Mouse (Mus musculus) heart, embryonic 15.5 days (tissue): Measurements from ENCODE around the gene Gpr55. TPM values are rescaled to one million over a fixed set of nuclear protein-coding genes. Genes with fewer than 3 reads are reported as not detected.

Experiments
- ATAC-seq: fragments of 200-750 bp; cut with Nextera tagmentation; replicated peaks from 2 replicates; pipeline ENCODE4 v1.8.0; 2017; ENCODE audit warnings: low read depth, moderate TSS enrichment; ENCODE audit not compliant: insufficient number of reproducible peaks, insufficient read depth, low FRiP score
- H3K27ac ChIP-seq: fragments of 300-500 bp; sonication (generic); 2 replicates; pipeline ENCODE4 v1.5.1; 2015; ENCODE audit warnings: mild to moderate bottlenecking, inconsistent platforms
- H3K27me3 ChIP-seq: fragments of 300-500 bp; sonication (generic); 2 replicates; pipeline ENCODE4 v1.6.1; 2015; ENCODE audit warnings: inconsistent platforms
- H3K36me3 ChIP-seq: fragments of 300-500 bp; sonication (generic); 2 replicates; pipeline ENCODE4 v1.6.1; 2015; ENCODE audit warnings: mild to moderate bottlenecking, inconsistent platforms
- H3K4me1 ChIP-seq: fragments of 300-500 bp; sonication (generic); replicated peaks from 2 replicates; pipeline ENCODE4 v1.6.1; 2015; ENCODE audit warnings: inconsistent platforms
- H3K4me2 ChIP-seq: fragments of 300-500 bp; sonication (generic); 2 replicates; pipeline ENCODE4 v1.6.1; 2015; ENCODE audit warnings: inconsistent platforms, mild to moderate bottlenecking, moderate library complexity
- H3K4me3 ChIP-seq: fragments of 300-500 bp; sonication (generic); 2 replicates; pipeline ENCODE4 v1.5.1; 2015; ENCODE audit warnings: mild to moderate bottlenecking, inconsistent platforms
- H3K9ac ChIP-seq: fragments of 300-500 bp; sonication (generic); 2 replicates; pipeline ENCODE4 v1.6.1; 2015; ENCODE audit warnings: mild to moderate bottlenecking, inconsistent platforms
- H3K9me3 ChIP-seq: fragments of 300-500 bp; sonication (generic); replicated peaks from 2 replicates; pipeline ENCODE4 v1.6.1; 2016; ENCODE audit warnings: inconsistent platforms
- WGBS: fragments of 180-500 bp; shearing (Covaris S2); methylation state at CpG from one replicate; pipeline ENCODE4 v1.1.7; 2015; ENCODE audit warnings: mixed read lengths; 5-methylcytosine and 5-hydroxymethylcytosine counted together
- polyA plus RNA-seq: library from polyadenylated mRNA; unstranded; fragments of >200 nt; fragmentation: Nextera tagmentation; extraction: Ambion mirVana; gene quantifications from 2 replicates; pipeline ENCODE4 v1.2.1, GENCODE M21; 2015

The Gpr55 gene
- polyA plus RNA-seq, 1 experiment from 2014 or later = 0.06 TPM

GRCm38 (mm10) chr1:85931170-85931569 lies 29.6 kb downstream of the Gpr55 start:
- WGBS = 81% methylated on average over 5 of the region's 5 CpGs
- ATAC-seq = no peak
- H3K9me3 ChIP-seq = no peaks in the 10 kb centered on the region
- peaks cover 27% of the 10 kb centered on the region for H3K4me1 ChIP-seq
- H3K27me3 ChIP-seq = no peaks in the 10 kb centered on the region
- H3K4me3 ChIP-seq = no peak overlapping the region
- H3K9ac ChIP-seq = no peak overlapping the region
- no peaks in the 10 kb centered on the region for H3K36me3 ChIP-seq
- no peak overlapping the region for H3K27ac ChIP-seq
- no peak overlapping the region for H3K4me2 ChIP-seq

GRCm38 (mm10) chr1:85929406-85929805 lies 31.4 kb downstream of the Gpr55 start:
- Histone ChIP-seq H3K9ac (no peak overlapping the region), H3K27me3 (no peaks in the 10 kb centered on the region), H3K9me3 (no peaks in the 10 kb centered on the region), H3K4me3 (no peak overlapping the region), H3K4me2 (no peak overlapping the region), H3K27ac (no peak overlapping the region), H3K36me3 (no peaks in the 10 kb centered on the region), H3K4me1 (peaks cover 27% of the 10 kb centered on the region)
- WGBS = 77% methylated on average over 6 of the region's 6 CpGs
- no peak for ATAC-seq

DNA sequence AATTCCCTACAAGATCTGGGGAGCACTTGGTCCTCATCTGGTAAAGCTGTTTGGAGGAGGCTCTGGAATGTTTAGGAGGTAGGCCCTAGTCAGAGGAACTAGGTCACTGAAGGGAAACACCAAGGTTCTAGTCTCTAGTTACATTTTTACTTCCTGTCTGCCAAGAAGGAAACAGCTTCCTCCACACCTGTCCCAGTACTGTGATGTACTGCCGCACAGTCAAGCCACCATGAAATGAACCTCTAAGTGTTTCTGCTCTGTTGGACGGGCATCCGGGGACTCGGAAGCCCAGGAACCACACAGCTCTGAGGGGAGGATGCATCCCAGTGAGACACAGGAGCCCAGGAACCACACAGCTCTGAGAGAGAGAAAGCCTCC lies 32.1 kb downstream of the Gpr55 start:
- H3K9ac ChIP-seq = no peak overlapping the region
- no peaks in the 10 kb centered on the region for H3K27me3 ChIP-seq
- H3K4me3 ChIP-seq = no peak overlapping the region
- no peaks in the 10 kb centered on the region for H3K9me3 ChIP-seq
- WGBS = 75% methylated on average over 4 of the region's 4 CpGs
- H3K36me3 ChIP-seq = no peaks in the 10 kb centered on the region
- no peak overlapping the region for H3K27ac ChIP-seq
- peaks cover 23% of the 10 kb centered on the region for H3K4me1 ChIP-seq
- ATAC-seq = no peak
- H3K4me2 ChIP-seq = no peak overlapping the region

GRCm38 (mm10) chr1:85928057-85928687 lies 32.6 kb downstream of the Gpr55 start, which contains the start of gene 4933407L21Rik:
Gene 4933407L21Rik (plus strand): TSS chr1:85928483.
- H3K27ac ChIP-seq = no peak within 1 kb of the TSS; the same call in 1 of the 2 replicates
- H3K4me2 ChIP-seq = no peak within 1 kb of the TSS
- no peaks in the 10 kb centered on the region for H3K9me3 ChIP-seq
- no peak within 1 kb of the TSS for H3K9ac ChIP-seq
- ATAC-seq = peak; percentile 57; the same call in 1 of the 2 replicates
- no peaks in the 10 kb centered on the region for H3K36me3 ChIP-seq
- 53% methylated on average over 4 of the region's 4 CpGs for WGBS
- peaks cover 18% of the 10 kb centered on the region for H3K4me1 ChIP-seq
- H3K4me3 ChIP-seq = no peak within 1 kb of the TSS
- H3K27me3 ChIP-seq = no peaks in the 10 kb centered on the region

GRCm38 (mm10) chr1:85925183-85925582 lies 35.6 kb downstream of the Gpr55 start:
- WGBS = 76% methylated on average over 5 of the region's 5 CpGs
- H3K27me3 ChIP-seq = no peaks in the 10 kb centered on the region
- H3K27ac ChIP-seq = no peak overlapping the region
- H3K9me3 ChIP-seq = no peaks in the 10 kb centered on the region
- no peak overlapping the region for H3K4me3 ChIP-seq
- H3K36me3 ChIP-seq = no peaks in the 10 kb centered on the region
- ATAC-seq = no peak
- H3K9ac ChIP-seq = no peak overlapping the region
- no peak overlapping the region for H3K4me2 ChIP-seq
- H3K4me1 ChIP-seq = peaks cover 15% of the 10 kb centered on the region

DNA sequence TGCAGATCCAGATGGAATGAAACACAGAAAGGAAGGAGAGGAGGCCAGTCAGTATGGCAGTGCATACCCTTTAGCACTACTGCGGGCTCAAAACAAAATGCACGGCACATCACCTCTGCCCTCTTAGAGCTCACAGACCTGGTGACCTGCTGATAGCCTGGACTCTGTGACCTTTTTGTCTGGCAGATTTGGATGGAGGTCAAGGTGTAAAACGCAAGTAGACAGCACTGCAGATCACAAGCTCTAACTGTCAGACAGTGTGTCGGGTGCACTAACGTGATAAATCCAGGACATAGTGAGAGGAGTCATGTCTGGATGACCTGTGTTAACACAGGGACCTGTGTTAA lies 38.0 kb downstream of the Gpr55 start:
- H3K4me2 ChIP-seq = no peak overlapping the region
- H3K27ac ChIP-seq = no peak overlapping the region
- H3K9ac ChIP-seq = no peak overlapping the region
- H3K27me3 ChIP-seq = no peaks in the 10 kb centered on the region
- peaks cover 9% of the 10 kb centered on the region for H3K4me1 ChIP-seq
- WGBS = 70% methylated on average over 5 of the region's 5 CpGs
- ATAC-seq = no peak
- no peaks in the 10 kb centered on the region for H3K9me3 ChIP-seq
- H3K36me3 ChIP-seq = no peaks in the 10 kb centered on the region
- no peak overlapping the region for H3K4me3 ChIP-seq

DNA sequence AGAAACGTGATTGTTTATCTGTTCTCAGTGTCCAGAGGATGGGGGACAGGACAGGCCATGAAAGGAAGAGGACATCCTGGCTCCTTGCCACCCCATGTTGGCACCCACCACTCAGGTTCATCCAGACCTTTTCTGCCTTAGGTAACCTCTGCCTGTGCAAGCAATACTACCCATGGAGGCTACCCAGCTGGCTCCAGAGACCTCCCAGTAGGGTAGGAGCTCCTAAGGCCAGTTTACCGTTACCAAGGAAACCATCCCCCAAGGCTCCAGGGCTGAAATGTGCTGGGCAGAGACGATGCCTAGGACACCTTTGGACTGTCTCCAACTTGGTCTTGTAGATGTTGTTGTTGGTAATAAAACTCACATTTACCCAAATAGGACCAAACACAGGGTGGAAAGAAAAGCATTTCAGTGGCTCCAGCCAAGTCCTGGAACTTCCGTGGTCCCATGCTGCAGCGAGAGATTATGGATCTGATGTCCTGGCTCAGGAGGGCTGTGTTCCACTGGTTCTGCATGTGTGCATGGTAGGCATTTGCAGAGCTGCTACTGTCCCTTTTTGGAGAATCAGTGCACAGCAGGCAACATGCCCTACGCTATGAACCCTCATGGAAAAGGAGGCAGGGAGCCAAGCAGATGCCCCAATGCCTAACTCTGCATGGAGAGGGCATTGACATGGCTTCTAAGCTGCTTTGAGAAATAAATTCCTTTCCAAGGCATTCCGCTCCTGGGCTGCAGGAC lies 38.5 kb downstream of the Gpr55 start:
- H3K9ac ChIP-seq = no peak overlapping the region
- ATAC-seq = no peak
- no peaks in the 10 kb centered on the region for H3K9me3 ChIP-seq
- H3K27me3 ChIP-seq = no peaks in the 10 kb centered on the region
- H3K4me1 ChIP-seq = peaks cover 6% of the 10 kb centered on the region; the same call in 1 of the 2 replicates
- 66% methylated on average over 7 of the region's 7 CpGs for WGBS
- H3K4me2 ChIP-seq = no peak overlapping the region
- no peaks in the 10 kb centered on the region for H3K36me3 ChIP-seq
- H3K4me3 ChIP-seq = no peak overlapping the region
- no peak overlapping the region for H3K27ac ChIP-seq

DNA sequence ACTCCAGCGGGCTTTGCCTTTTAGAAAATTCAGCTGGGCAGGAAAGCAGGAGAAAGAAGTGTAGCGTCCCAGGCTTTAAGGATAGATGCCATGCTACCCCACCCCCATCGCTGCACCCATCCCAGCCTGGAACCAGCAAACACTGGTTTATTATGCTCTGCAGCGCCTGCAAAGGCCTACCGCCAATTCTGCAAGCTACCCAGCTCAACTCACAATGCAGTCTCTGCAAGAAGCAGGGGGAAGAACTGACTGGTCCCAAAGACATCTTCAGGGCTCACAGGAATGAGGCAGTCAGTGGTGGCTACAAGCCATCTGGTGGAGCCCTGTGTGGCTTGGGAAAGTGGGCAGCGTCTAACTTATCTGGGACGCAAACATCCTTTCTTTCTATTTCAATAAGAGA lies 39.1 kb downstream of the Gpr55 start:
- H3K36me3 ChIP-seq = no peaks in the 10 kb centered on the region
- WGBS = 86% methylated on average over 7 of the region's 7 CpGs
- H3K9me3 ChIP-seq = no peaks in the 10 kb centered on the region
- no peak overlapping the region for H3K27ac ChIP-seq
- no peak overlapping the region for H3K4me3 ChIP-seq
- no peak for ATAC-seq
- H3K4me1 ChIP-seq = peaks cover 6% of the 10 kb centered on the region; the same call in 1 of the 2 replicates
- no peak overlapping the region for H3K9ac ChIP-seq
- H3K4me2 ChIP-seq = no peak overlapping the region
- no peaks in the 10 kb centered on the region for H3K27me3 ChIP-seq

GRCm38 (mm10) chr1:85919621-85920020 lies 41.2 kb downstream of the Gpr55 start:
- 68% methylated on average over 7 of the region's 7 CpGs for WGBS
- ATAC-seq = no peak
- Histone ChIP-seq H3K4me3 (no peak overlapping the region), H3K36me3 (no peaks in the 10 kb centered on the region), H3K9ac (no peak overlapping the region), H3K9me3 (no peaks in the 10 kb centered on the region), H3K4me2 (no peak overlapping the region), H3K4me1 (peaks cover 3% of the 10 kb centered on the region; the same call in 1 of the 2 replicates), H3K27ac (no peak overlapping the region), H3K27me3 (no peaks in the 10 kb centered on the region)

DNA sequence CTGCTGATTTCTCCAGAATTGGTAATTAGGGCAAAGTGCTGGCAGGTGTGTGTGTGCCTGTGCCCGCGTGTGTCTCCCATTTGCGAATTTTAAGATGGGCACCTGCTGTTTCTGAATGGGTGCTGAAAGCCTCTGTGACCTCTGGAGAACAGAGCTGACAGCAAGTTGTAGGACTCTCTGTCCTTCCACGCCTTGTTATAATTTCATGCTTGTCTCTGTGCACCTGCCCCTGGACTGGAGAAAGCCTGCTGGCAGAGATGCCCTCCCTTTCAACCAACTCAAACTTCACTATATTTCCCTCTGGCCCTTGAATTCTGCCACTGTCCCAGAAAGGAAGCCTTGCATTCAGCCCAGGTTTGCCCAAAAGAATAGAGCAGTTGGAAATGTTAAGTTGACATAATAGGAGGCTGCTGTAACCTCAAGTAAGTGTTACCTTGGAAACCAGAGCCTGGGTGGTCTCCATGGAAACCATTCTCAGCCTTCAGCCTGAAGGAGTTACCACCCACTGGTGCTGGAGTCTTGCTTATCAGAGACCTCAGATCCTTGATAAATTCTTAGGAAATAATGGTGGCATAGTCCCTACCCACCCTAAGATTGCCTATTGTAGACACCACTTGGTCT lies 43.9 kb downstream of the Gpr55 start:
- no peaks in the 10 kb centered on the region for H3K4me1 ChIP-seq
- H3K27me3 ChIP-seq = no peaks in the 10 kb centered on the region
- H3K4me2 ChIP-seq = no peak overlapping the region
- no peak overlapping the region for H3K27ac ChIP-seq
- 59% methylated on average over 4 of the region's 4 CpGs for WGBS
- no peaks in the 10 kb centered on the region for H3K9me3 ChIP-seq
- no peak overlapping the region for H3K9ac ChIP-seq
- H3K36me3 ChIP-seq = no peaks in the 10 kb centered on the region
- no peak for ATAC-seq
- H3K4me3 ChIP-seq = no peak overlapping the region

GRCm38 (mm10) chr1:85915890-85916289 lies 44.9 kb downstream of the Gpr55 start:
- H3K4me1 ChIP-seq = no peaks in the 10 kb centered on the region
- no peak for ATAC-seq
- no peak overlapping the region for H3K9ac ChIP-seq
- H3K9me3 ChIP-seq = no peaks in the 10 kb centered on the region
- no peaks in the 10 kb centered on the region for H3K36me3 ChIP-seq
- H3K27ac ChIP-seq = no peak overlapping the region
- no peak overlapping the region for H3K4me3 ChIP-seq
- H3K27me3 ChIP-seq = no peaks in the 10 kb centered on the region
- no peak overlapping the region for H3K4me2 ChIP-seq
